Mouse (Mus musculus) spleen, postnatal 10 days (tissue): ENCODE results near the gene Hist1h3f.
"Not testable (repeated sequence)": the region's sequence is repeated elsewhere in the genome, so short reads cannot be mapped to it uniquely, and the experiment has no call there.

Experiments
- DNase-seq, 2 experiments: peaks; one replicate each; pipeline ENCODE4 v3.0.0; 2021 to 2022; ENCODE audit warnings: low spot score in 2 of 2

The Hist1h3f gene

DNA sequence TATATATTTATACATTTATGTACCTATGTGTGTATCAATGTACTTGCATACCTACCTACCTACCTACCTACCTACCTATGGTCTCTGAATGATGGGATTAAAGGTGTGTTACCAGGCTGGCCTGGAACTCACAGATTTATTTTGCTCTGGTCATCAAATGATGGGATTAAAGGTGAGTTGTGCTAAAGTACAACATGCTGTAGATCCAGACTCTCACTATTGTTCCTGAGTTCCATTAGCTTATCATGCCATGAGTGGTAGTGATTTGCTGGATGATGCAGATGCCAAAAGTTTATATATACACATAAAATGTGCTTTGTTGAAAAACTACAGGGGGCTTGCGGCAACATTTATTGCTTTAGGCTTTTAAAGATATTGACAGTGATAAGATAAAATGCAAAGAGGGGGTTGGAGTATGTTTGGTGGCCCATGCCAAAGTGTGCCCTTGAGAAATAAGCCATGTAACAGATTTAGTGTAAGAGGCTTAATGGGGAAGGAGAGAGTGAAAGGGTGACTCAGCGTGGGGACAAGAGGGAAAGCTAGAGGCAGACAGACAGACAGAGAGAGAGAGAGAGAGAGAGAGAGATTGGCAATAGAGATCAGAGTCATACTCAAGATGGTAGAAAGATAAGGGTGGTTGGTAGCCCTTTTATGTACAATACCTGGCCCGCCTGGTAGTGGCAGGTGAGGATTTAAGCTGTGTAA, 6.7 kb upstream of the Hist1h3f start:
- no peak for DNase-seq

DNA sequence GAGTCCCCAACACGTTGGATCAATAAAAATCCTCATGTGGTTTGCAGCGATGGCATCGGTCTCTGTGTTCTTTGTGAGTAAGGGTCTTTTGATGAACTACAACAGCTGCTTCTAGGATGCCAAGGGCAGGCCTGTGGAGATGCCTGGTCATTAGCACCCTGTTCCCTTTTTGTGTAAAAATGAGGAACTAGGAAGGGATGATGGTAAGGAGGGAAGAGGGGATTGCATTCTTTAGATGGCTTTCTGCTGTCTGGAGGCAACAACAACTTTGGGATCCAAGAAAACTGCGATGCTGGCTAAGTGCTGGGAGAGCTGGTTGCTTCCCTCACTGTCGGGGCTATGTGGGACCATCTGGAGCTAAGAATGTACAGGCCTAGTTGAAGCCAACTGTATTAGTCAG, 5.6 kb upstream of the Hist1h3f start:
- no peak for DNase-seq

DNA sequence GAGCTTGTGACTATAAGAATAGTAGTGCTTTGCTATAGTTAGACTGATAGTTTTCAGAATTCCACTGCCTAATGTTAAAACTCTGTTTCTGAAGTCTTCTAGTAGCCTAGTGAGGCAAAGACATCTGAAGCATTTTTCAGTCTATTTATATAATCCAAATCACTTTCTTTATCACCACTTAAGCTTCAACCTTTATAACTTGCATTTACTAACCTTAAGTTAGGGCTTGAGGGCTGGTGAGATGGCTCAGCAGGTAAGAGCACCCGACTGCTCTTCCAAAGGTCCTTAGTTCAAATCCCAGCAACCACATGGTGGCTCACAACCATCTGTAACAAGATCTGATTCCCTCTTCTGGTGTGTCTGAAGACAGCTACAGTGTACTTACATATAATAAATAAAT, 4.0 kb upstream of the Hist1h3f start:
- not testable (repeated sequence) for DNase-seq

DNA sequence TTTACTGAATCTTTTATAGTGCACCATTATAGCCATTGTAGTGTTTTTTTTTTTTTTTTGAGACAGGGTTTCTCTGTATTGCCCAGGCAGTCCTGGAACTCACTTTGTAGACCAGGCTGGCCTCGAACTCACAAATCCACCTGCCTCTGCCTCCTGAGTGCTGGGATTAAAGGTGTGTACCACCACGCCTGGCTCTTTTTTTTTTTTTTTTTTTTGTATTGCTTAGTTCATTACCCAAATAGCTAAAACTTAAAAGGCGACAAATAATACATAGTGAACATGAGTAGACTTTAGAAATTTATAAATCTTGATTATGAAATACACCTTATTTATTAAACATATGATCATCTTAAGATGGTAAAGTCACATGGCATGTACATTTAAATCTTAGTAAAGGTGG, 2.4 kb upstream of the Hist1h3f start:
- DNase-seq, result no peak

DNA sequence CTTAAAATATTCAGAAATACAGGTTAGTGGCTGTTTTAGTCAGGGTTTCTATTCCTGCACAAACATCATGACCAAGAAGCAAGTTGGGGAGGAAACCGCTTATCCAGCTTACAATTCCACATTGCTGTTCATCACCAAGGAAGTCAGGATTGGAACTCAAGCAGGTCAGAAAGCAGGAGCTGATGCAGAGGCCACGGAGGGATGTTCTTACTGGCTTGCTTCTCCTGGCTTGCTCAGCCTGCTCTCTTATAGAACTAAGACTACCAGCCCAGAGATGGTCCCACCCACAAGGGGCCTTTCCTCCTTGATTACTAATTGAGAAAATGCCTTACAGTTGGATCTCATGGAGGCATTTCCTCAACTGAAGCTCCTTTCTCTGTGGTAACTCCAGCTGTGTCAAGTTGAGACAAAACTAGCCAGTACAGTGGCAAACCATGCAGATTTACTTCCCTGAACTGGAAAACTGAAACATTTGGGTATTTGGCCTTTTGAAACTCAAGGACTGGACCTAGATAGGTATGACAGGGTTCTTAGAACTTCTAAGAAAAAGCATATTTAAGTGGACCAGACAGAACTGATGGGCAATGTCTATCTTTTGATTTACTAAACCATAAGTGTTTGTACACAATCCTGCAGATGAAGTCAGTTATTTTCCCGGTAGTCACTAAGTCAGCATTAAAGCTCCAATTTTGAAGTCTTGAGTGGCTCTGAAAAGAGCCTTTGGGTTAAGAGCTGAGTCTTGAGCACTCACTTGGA, 1.4 kb upstream of the Hist1h3f start:
- peak in 1 of 2 experiments; percentile 54 for DNase-seq

DNA sequence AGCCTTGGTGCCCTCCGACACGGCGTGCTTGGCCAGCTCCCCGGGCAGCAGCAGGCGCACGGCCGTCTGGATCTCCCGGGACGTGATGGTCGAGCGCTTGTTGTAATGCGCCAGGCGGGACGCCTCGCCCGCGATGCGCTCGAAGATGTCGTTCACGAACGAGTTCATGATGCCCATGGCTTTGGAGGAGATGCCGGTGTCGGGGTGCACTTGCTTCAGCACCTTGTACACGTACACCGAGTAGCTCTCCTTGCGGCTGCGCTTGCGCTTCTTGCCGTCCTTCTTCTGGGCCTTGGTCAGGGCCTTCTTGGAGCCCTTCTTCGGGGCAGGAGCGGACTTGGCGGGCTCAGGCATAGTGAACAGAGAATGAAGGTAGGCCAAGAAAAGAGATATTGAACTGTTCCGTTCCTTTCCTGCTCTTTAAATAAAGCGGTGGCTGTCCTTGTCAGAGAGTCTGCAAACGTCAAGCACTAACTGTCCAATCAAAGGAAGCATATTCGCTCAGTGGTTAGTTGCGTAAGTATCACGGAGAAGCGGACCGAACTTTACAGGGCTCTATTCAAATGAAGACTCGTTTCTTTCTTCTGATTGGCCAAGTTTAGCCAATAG, 749 bp upstream of the Hist1h3f start, which contains the start of gene Hist1h2bh:
Gene Hist1h2bh (minus strand): TSS at position 394 of the 609 bp plus-strand sequence.
- DNase-seq, result peak; percentile 78 to 87

DNA sequence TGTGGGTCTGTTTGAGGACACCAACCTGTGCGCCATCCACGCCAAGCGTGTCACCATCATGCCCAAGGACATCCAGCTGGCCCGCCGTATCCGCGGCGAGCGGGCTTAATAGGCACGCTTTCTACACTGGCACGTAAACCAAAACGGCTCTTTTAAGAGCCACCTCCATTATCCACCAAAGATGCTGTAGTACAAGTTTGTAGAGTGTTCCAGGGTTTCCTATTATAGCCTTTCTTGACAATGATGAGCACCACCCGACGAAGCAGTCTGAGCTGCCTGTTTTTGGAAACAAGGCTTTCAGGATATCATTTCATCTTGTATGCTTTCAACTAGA, 902 bp downstream of the Hist1h3f start:
- peak in 1 of 2 experiments; percentile 63 for DNase-seq

DNA sequence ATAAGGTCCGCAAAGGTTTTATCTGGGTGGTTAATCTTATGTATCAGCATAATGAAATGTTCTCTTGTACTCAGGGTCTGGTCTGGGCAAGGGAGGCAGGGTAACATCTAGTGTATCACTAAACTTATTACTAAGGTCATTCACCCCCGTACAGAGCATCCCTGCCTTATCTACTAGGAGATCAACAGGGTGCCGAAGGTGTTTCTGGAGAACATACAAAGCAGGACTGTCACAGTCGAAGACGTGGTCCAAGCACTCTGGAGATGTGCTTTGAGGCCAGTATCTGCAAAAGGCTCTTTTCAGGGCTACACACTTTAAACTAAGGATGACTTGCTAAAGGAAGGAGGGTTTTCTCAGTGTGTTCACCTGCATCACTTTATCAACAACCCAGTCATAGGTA, 2.8 kb downstream of the Hist1h3f start:
- peak in 1 of 2 experiments; percentile 17 for DNase-seq

DNA sequence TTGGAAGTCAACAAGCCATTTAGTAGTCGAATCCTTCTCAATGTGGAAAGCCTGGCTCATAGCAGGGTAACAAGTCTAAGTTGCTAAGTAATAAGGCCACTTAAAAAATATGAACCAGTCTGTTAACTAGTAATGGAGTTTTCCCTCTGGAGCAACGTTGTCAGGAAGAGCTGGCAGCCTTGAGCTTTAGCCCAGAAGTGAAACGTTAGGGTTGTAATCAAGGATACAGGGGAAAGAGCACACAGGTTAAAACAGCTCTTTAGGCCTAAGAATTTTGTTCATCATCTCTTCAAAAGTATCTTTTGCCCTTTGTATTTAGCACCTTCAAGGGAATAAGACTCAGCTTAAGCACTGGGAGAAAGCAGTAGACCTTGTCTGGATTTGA, 6.9 kb downstream of the Hist1h3f start:
- peak; percentile 23 to 36 for DNase-seq

DNA sequence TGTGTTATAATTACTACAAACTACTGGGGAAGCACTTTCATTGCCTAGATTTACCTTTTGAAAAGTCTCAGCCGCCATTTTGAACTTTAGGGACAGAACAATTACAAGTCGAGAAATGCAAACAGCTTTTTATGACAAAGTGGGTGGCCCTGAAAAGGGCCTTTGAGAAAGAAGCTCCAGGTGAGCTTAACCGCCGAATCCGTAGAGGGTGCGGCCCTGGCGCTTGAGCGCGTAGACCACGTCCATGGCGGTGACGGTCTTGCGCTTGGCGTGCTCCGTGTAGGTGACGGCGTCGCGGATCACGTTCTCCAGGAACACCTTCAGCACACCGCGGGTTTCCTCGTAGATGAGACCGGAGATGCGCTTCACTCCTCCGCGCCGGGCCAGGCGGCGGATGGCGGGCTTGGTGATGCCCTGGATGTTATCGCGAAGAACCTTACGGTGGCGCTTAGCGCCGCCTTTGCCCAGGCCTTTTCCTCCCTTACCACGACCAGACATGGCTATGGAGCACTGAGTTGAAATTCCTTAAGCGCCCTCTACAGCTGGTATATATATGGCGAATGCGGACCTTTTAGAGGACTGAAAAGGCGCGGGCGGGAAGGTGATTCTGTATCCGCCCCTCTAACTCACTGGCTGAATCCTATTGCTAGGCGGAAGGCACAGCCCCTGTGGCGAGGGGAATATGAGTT, 7.4 kb downstream of the Hist1h3f start, which contains the start of gene Hist1h4f:
Gene Hist1h4f (minus strand): TSS at position 503 of the 689 bp plus-strand sequence.
- peak; percentile 92 to 97 for DNase-seq

DNA sequence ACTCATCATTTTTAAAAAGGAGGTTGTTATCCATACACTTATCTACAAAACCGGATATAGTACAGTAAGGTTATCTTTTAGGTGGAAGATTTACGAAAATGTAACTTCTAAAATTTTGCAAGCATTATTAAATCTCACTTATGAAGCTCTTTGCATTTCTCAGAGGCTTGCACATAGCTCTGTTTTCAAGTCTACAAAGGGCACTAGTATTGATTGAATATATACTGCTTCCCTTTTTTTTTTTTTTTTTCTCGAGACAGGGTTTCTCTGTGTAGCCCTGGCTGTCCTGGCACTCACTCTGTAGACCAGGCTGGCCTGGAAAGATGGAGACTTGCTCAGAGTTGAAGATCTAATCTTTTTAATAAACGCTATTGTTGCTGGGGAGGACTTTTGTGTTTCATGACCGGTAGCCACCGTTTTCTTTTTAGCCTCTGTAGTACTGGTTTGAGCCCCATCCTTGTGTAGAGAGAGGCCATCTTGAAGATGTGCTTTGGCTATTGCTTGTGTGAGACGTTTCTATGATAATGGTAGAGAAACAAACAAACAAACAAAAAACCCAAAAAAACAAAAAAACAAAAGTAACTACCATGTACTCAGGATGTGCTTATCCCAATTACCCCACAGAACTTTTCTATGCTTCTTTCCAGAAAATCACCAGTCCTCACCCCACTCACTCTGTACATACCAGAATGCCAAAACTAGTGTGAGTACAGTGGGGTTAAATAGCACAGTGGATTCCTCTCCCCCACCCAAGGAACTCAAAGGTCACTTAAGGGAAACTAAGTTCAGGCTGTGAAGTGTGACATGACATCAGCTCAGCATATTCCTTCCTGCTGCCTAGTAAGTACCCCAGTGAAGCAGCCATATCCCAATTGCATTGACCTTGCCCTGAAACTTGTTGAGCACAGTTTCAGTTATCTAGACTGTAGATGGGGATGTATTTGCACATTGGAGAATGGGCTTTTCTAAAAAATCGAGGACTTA, 8.4 kb downstream of the Hist1h3f start:
- DNase-seq, result peak; percentile 36 to 53

DNA sequence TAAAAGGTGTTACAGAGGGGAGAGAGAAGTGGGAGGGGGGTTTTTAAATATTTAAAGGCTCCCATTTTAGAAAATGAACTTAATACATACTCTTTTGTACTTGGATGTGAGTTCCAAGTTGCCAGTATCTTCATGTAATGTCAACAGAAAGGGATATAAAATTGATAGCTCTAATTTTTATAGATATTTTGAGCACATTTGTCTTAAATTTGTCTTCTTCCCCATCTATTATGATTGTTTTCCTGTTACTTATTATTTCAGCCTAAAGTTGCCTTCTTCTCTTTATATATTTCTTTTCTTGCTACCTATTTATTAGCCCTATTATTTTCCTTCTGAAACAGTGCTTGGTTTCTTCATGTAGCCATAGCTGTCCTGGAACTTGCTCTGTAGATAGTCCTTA, 9.1 kb downstream of the Hist1h3f start, which contains the start of gene Hist1h1d:
Gene Hist1h1d (plus strand): TSS at position 301 of the 400 bp plus-strand sequence.
- DNase-seq, result no peak

DNA sequence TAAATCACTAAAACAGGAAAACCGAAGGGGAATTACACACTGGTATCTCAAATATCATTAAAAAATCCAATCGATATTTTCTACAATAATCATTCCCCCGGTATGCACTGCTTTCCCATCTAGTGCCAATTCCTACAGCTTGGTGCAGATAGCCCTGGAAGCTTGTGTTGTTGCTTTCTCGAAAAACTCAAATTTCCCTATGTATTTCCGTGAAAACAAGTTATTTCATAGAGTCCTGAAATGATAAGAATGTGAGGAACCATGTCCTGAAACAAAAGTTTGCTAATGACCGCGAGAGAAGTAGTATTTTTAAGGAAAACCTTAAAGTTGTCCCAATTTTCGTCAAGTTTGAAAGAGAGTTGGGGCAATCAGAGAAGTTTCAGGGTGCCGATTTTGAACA, 10.5 kb downstream of the Hist1h3f start:
- DNase-seq, result no peak

DNA sequence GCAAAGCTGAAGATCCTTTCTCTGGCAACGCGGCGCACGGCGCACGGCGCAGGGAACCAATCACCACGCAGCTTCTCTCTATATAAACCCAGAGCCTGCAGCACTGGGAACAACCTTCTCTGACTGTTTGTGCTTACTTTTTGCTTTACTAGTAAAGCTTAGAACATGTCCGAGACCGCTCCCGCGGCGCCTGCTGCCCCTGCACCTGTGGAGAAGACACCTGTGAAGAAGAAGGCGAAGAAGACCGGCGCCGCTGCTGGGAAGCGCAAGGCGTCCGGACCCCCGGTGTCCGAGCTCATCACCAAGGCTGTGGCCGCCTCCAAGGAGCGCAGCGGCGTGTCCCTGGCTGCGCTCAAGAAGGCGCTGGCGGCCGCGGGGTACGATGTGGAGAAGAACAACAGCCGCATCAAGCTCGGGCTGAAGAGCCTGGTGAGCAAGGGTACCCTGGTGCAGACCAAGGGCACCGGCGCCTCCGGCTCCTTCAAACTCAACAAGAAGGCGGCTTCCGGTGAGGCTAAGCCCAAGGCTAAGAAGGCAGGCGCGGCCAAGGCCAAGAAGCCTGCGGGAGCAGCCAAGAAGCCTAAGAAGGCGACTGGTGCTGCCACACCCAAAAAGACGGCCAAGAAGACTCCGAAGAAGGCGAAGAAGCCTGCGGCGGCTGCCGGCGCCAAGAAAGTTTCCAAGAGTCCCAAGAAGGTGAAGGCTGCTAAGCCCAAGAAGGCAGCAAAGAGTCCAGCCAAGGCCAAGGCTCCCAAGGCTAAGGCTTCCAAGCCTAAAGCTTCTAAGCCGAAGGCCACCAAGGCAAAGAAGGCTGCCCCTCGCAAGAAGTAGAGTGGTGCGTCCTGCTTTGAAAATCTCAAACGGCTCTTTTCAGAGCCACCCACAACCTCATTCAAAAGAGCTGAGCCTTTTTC, 11.3 kb downstream of the Hist1h3f start:
- DNase-seq, result peak; percentile 93 to 96

DNA sequence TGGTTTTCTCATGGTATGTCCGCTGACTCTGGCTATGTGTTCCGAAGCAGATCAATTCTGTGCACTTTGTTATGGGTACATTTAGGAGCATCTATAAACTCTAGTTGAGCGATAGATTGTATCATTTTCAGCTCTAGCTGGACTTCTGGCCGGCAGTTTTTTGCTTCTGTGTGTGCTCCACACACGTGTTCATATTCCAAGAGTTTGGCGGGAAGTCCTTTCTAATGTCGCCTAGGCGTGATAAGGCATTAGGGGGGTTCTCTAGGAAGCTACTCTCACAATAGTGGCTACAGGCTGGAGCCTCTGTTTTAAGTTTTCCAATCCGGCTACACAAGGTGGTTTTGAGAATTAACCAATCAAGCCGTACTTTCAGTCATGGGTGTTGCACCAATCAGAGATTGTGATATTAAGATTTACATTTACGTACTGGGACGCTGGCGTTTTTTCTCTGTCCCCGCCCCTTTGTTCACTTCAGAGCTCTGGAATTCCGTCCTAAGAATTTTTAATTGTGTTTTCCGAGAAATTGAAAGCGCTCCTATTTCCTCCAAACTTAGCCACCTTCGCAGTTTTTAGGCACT, 12.1 kb downstream of the Hist1h3f start:
- DNase-seq, result peak; percentile 77 to 78

DNA sequence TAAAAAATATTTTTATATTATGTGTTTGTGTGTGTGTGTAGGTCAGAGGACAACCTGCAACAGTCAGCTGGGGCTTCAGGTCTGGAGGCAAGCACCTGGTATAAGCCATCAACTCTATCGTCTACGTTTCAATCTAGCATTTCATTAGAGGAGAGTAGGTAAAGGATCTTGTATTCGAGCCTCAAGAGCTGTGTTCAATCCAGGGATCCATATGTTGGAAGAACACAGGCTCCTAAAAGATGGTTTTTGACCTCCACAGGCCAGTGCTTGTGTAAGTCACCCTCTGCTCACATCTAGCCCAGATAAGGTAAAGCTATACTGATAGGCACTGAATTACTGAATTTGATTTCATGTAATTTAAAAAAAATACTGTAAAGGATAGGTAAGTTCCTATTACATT, 13.1 kb downstream of the Hist1h3f start:
- no peak for DNase-seq

DNA sequence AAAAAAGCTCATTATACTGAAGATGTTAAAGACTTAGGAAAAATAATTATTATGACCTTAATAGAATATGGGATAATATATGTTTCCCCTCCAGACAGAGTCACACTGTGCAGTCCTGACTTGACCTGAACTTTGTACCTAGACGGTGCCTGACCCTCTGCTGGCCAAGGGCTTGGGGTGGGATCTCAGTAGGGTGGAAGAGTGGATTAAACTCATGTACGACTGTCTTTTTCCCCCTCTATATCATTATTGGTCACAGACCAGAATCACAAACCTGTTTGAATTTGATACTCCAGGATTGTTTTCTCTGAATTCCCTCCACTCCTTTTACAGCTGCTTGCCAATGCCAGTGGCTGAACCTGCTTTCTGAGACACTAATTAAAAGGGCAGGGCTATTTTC, 16.8 kb downstream of the Hist1h3f start:
- not testable (repeated sequence) for DNase-seq

DNA sequence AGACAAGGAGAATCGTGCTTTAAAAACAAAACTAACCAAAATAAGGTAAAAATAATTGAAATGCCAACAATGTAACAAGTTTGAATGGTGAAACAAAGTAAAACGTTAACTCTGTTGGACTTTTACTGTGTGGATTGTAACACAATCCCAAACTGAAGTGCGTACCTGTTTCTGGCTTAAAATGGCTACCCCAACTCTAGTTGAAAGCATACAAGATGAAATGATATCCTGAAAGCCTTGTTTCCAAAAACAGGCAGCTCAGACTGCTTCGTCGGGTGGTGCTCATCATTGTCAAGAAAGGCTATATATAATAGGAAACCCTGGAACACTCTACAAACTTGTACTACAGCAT, 17.7 kb downstream of the Hist1h3f start:
- not testable (repeated sequence) for DNase-seq

DNA sequence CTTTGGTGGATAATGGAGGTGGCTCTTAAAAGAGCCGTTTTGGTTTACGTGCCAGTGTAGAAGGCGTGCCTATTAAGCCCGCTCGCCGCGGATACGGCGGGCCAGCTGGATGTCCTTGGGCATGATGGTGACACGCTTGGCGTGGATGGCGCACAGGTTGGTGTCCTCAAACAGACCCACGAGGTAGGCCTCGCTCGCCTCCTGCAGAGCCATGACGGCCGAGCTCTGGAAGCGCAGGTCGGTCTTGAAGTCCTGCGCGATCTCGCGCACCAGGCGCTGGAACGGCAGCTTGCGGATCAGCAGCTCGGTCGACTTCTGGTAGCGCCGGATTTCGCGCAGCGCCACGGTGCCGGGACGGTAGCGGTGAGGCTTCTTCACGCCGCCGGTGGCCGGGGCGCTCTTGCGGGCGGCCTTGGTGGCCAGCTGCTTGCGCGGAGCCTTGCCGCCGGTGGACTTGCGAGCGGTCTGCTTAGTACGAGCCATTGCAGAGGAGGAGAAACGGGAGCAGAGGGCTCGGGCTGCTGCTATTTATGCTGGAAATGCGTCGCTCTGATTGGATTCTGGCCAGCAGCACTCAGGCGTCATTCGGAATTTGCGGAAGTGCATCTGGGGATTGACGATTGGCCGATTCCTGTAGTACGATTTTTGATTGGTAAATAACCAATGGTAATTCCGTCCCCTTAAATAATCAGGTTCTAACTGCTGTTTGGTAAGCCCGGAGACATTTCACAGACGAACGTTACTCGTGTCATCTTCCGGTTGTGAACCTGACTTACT, 18.2 kb downstream of the Hist1h3f start, which contains the start of gene Hist1h3e:
Gene Hist1h3e (minus strand): TSS at position 487 of the 777 bp plus-strand sequence.
- DNase-seq, result peak; percentile 95 to 98
